Mouse (Mus musculus): ENCODE measurements around the gene Ccdc80. TPM values are rescaled to one million over a fixed set of nuclear protein-coding genes. Genes with fewer than 3 reads are reported as not detected.

Gene Ccdc80
- polyA plus RNA-seq, 1 experiment: 2.2 TPM

- WGBS: 95% methylated on average over 2 of the region's 2 CpGs
- H3K27ac ChIP-seq (ENCODE audit: insufficient read depth, low read depth, low read length): no peak overlapping the region
- no peaks in the 10 kb centered on the region for H3K36me3 ChIP-seq (ENCODE audit: control insufficient read depth, insufficient read depth, low read length)
- no peak overlapping the region for H3K4me3 ChIP-seq (ENCODE audit: low read depth, low read length)
- no peak for TF ChIP-seq CTCF (IDR thresholded peaks at IDR 0.05; ENCODE audit: extremely low read depth, insufficient read length, insufficient replicate concordance, low read depth, low read length)
- TF ChIP-seq POLR2A (IDR thresholded peaks at IDR 0.05; ENCODE audit: low read depth, low read length): no peak
- H3K4me1 ChIP-seq (ENCODE audit: control insufficient read depth, insufficient read depth, insufficient read length, low read length): no peaks in the 10 kb centered on the region
- no peaks in the 10 kb centered on the region for H3K27me3 ChIP-seq (ENCODE audit: control insufficient read depth, insufficient read depth, low read length)
These were observed 4.3 kb downstream of the Ccdc80 start for GRCm38 (mm10) chr16:45097467-45097866.

- Histone ChIP-seq H3K27me3 (ENCODE audit: control insufficient read depth, insufficient read depth, low read length) (no peaks in the 10 kb centered on the region), H3K27ac (ENCODE audit: insufficient read depth, low read depth, low read length) (no peak overlapping the region), H3K4me1 (ENCODE audit: control insufficient read depth, insufficient read depth, insufficient read length, low read length) (no peaks in the 10 kb centered on the region), H3K4me3 (ENCODE audit: low read depth, low read length) (no peak overlapping the region), H3K36me3 (ENCODE audit: control insufficient read depth, insufficient read depth, low read length) (no peaks in the 10 kb centered on the region)
- TF ChIP-seq CTCF (IDR thresholded peaks at IDR 0.05; ENCODE audit: extremely low read depth, insufficient read length, insufficient replicate concordance, low read depth, low read length) (no peak), POLR2A (IDR thresholded peaks at IDR 0.05; ENCODE audit: low read depth, low read length) (no peak)
- WGBS: 60% methylated on average over 10 of the region's 10 CpGs
These were observed 5.1 kb downstream of the Ccdc80 start for GRCm38 (mm10) chr16:45098186-45098885.

GRCm38 (mm10) chr16:45098886-45099210 is 5.6 kb downstream of the Ccdc80 start:
- H3K27me3 ChIP-seq (ENCODE audit: control insufficient read depth, insufficient read depth, low read length): no peaks in the 10 kb centered on the region
- H3K27ac ChIP-seq (ENCODE audit: insufficient read depth, low read depth, low read length): no peak overlapping the region
- 68% methylated on average over 6 of the region's 6 CpGs for WGBS
- TF ChIP-seq POLR2A (IDR thresholded peaks at IDR 0.05; ENCODE audit: low read depth, low read length) (no peak), CTCF (IDR thresholded peaks at IDR 0.05; ENCODE audit: extremely low read depth, insufficient read length, insufficient replicate concordance, low read depth, low read length) (no peak)
- H3K36me3 ChIP-seq (ENCODE audit: control insufficient read depth, insufficient read depth, low read length): no peaks in the 10 kb centered on the region
- H3K4me3 ChIP-seq (ENCODE audit: low read depth, low read length): no peak overlapping the region
- no peaks in the 10 kb centered on the region for H3K4me1 ChIP-seq (ENCODE audit: control insufficient read depth, insufficient read depth, insufficient read length, low read length)

- TF ChIP-seq CTCF (IDR thresholded peaks at IDR 0.05; ENCODE audit: extremely low read depth, insufficient read length, insufficient replicate concordance, low read depth, low read length): no peak
- TF ChIP-seq POLR2A (IDR thresholded peaks at IDR 0.05; ENCODE audit: low read depth, low read length): no peak
- no peak overlapping the region for H3K4me3 ChIP-seq (ENCODE audit: low read depth, low read length)
- no peak overlapping the region for H3K27ac ChIP-seq (ENCODE audit: insufficient read depth, low read depth, low read length)
- H3K4me1 ChIP-seq (ENCODE audit: control insufficient read depth, insufficient read depth, insufficient read length, low read length): no peaks in the 10 kb centered on the region
- H3K36me3 ChIP-seq (ENCODE audit: control insufficient read depth, insufficient read depth, low read length): no peaks in the 10 kb centered on the region
- no peaks in the 10 kb centered on the region for H3K27me3 ChIP-seq (ENCODE audit: control insufficient read depth, insufficient read depth, low read length)
- 48% methylated on average over 3 of the region's 3 CpGs for WGBS
These were observed 7.7 kb downstream of the Ccdc80 start for GRCm38 (mm10) chr16:45100892-45101291.

- 64% methylated on average over 3 of the region's 3 CpGs for WGBS
- no peak for TF ChIP-seq CTCF (IDR thresholded peaks at IDR 0.05; ENCODE audit: extremely low read depth, insufficient read length, insufficient replicate concordance, low read depth, low read length)
- TF ChIP-seq POLR2A (IDR thresholded peaks at IDR 0.05; ENCODE audit: low read depth, low read length): no peak
These were observed 11.8 kb downstream of the Ccdc80 start for GRCm38 (mm10) chr16:45104993-45105392.

GRCm38 (mm10) chr16:45108203-45108878 is 15.1 kb downstream of the Ccdc80 start:
- Histone ChIP-seq H3K27ac (ENCODE audit: insufficient read depth, low read depth, low read length) (no peak overlapping the region), H3K4me1 (ENCODE audit: control insufficient read depth, insufficient read depth, insufficient read length, low read length) (peaks cover 2% of the 10 kb centered on the region; the same call in 1 of the 2 replicates), H3K4me3 (ENCODE audit: low read depth, low read length) (no peak overlapping the region), H3K27me3 (ENCODE audit: control insufficient read depth, insufficient read depth, low read length) (no peaks in the 10 kb centered on the region), H3K36me3 (ENCODE audit: control insufficient read depth, insufficient read depth, low read length) (no peaks in the 10 kb centered on the region)
- TF ChIP-seq CTCF (IDR thresholded peaks at IDR 0.05; ENCODE audit: extremely low read depth, insufficient read length, insufficient replicate concordance, low read depth, low read length) (no peak), POLR2A (IDR thresholded peaks at IDR 0.05; ENCODE audit: low read depth, low read length) (no peak)
- WGBS: 37% methylated on average over 5 of the region's 5 CpGs

More at GRCm38 (mm10) chr16:45104993-45105392, 11.8 kb downstream of the Ccdc80 start:
- H3K4me1 ChIP-seq (ENCODE audit: control insufficient read depth, insufficient read depth, insufficient read length, low read length): no peaks in the 10 kb centered on the region
- H3K36me3 ChIP-seq (ENCODE audit: control insufficient read depth, insufficient read depth, low read length): no peaks in the 10 kb centered on the region
- no peak overlapping the region for H3K27ac ChIP-seq (ENCODE audit: insufficient read depth, low read depth, low read length)
- H3K27me3 ChIP-seq (ENCODE audit: control insufficient read depth, insufficient read depth, low read length): no peaks in the 10 kb centered on the region
- H3K4me3 ChIP-seq (ENCODE audit: low read depth, low read length): no peak overlapping the region

- Histone ChIP-seq H3K4me3 (ENCODE audit: low read depth, low read length) (no peak overlapping the region), H3K4me1 (ENCODE audit: control insufficient read depth, insufficient read depth, insufficient read length, low read length) (peaks cover 2% of the 10 kb centered on the region; the same call in 1 of the 2 replicates), H3K27ac (ENCODE audit: insufficient read depth, low read depth, low read length) (no peak overlapping the region), H3K36me3 (ENCODE audit: control insufficient read depth, insufficient read depth, low read length) (no peaks in the 10 kb centered on the region), H3K27me3 (ENCODE audit: control insufficient read depth, insufficient read depth, low read length) (no peaks in the 10 kb centered on the region)
- 26% methylated on average over 4 of the region's 4 CpGs for WGBS
- TF ChIP-seq CTCF (IDR thresholded peaks at IDR 0.05; ENCODE audit: extremely low read depth, insufficient read length, insufficient replicate concordance, low read depth, low read length) (no peak), POLR2A (IDR thresholded peaks at IDR 0.05; ENCODE audit: low read depth, low read length) (no peak)
These were observed 17.3 kb downstream of the Ccdc80 start for GRCm38 (mm10) chr16:45110498-45110897.
